Mouse (Mus musculus): ENCODE results near the gene Kcnd3. TPM values are rescaled to one million over a fixed set of nuclear protein-coding genes. Genes with fewer than 3 reads are reported as not detected.

Gene Kcnd3
- polyA plus RNA-seq, 1 experiment from 2014 or later = 0.51 TPM

DNA sequence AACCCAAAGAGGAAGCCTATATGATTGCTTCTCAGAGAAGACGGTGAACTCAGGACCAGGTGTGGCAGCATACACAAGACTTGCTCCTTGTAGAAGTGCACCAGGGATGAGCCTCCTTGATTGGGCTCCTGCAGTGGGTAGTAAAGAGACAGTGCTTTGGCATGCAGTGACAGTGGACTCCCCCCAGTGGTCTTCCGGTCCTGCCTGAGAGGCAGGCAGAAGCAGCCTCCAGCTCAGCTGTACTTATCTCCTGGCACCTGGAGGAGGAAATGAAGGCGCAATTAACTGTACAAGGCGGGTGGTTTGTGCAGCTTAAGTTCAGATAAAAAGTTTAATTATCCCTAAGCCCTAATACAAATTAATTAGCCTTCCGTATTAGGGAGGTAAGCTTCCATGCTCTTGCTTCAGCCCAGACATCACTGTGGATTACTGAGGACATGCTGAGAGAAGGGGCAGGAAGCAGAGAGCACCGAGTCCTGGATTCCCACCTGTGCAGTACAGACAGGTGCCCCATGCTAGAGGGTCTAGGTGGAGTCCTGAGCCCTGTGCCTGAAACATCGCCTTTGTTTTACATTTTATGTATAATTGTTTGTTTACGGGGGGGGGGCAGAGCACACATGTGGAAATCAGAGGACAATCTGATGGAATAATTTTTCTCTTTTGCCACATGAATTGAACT lies 196.9 kb downstream of the Kcnd3 start:
- Histone ChIP-seq H3K4me1 (no peaks in the 10 kb centered on the region), H3K4me2 (no peak overlapping the region), H3K27me3 (no peaks in the 10 kb centered on the region), H3K4me3 (no peak overlapping the region), H3K9me3 (no peaks in the 10 kb centered on the region), H3K27ac (no peak overlapping the region), H3K36me3 (no peaks in the 10 kb centered on the region), H3K9ac (no peak overlapping the region)
- 61% methylated on average over 8 of the region's 8 CpGs for WGBS
- ATAC-seq (ENCODE audit: insufficient number of reproducible peaks, low FRiP score, low TSS enrichment, low read depth) = no peak

DNA sequence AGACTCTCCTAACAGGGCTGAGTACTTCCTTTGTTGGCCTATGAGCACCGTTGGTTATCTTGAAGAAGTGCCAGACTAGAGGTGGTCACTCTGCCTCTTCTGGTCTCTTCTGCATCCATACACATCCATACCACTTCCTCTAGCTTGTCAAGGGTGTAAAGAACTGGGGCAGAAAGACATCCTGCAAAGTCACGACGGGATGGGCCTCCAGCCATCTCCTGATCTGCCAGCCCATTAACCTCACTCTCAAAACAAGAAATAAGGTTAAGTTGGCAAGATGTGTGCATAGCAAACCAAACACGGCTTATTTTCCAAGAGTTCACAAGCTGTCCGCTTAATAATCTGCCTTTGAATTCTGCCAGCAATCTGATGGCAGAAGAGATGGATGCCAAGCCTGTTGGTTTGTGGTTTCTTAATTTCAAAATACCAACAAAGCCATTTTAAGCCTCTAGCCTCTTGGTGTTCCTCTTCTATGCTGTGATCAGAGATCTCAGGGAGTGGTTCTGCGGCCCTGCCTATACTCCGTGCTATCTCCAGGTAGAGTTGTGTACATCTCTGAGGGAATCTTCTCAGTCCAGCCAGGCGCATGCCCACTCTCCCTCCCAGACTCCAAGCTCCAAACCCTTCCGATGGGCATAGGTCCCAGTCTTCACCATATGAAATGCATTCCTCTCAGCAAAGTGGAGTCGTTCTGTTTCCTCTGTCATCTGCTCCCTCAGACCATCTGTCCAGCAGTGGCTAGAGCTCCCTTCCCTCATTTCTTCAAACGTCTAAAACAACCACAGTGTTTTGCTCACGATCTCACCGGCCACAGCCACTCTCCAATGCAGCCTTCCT lies 201.6 kb downstream of the Kcnd3 start:
- H3K36me3 ChIP-seq = no peaks in the 10 kb centered on the region

DNA sequence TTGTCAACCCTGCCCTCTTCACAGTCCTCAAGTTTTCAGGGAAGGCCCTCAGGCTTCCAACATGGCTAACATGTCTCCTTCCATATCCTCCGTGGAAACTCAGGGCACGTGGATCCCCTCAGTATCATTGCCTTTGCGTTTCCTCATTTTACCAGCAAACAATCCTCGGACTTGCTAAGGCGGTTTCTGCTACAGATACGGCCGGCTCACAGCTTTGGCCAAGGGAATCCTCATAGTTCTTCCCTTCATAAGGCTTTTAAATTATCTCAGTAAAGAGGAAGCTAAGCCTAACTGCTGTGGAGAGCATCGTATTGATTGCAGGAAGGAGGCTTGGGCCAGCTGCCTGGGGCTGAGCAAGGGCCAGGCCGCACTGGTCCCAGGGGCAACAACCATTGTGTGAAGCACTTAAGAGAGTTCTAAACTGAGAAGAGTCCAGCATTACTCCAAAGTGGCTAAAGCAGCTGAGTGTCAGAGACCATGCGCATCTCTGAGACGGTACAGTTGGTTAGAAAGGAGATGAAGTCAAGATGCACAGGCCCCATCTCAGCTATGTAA lies 203.0 kb downstream of the Kcnd3 start:
- ATAC-seq (ENCODE audit: insufficient number of reproducible peaks, low FRiP score, low TSS enrichment, low read depth) = no peak
- Histone ChIP-seq H3K27ac (no peak overlapping the region), H3K9me3 (no peaks in the 10 kb centered on the region), H3K4me3 (no peak overlapping the region), H3K36me3 (no peaks in the 10 kb centered on the region), H3K9ac (no peak overlapping the region), H3K4me1 (no peaks in the 10 kb centered on the region), H3K4me2 (no peak overlapping the region), H3K27me3 (no peaks in the 10 kb centered on the region)
- WGBS = 92% methylated on average over 11 of the region's 11 CpGs

More for the DNA sequence above, 201.6 kb downstream of the Kcnd3 start:
- H3K4me2 ChIP-seq = no peak overlapping the region
- no peaks in the 10 kb centered on the region for H3K27me3 ChIP-seq
- no peaks in the 10 kb centered on the region for H3K9me3 ChIP-seq
- no peak overlapping the region for H3K27ac ChIP-seq
- no peak for ATAC-seq (ENCODE audit: insufficient number of reproducible peaks, low FRiP score, low TSS enrichment, low read depth)
- H3K4me3 ChIP-seq = no peak overlapping the region
- WGBS = 87% methylated on average over 13 of the region's 13 CpGs
- H3K4me1 ChIP-seq = no peaks in the 10 kb centered on the region
- H3K9ac ChIP-seq = no peak overlapping the region

DNA sequence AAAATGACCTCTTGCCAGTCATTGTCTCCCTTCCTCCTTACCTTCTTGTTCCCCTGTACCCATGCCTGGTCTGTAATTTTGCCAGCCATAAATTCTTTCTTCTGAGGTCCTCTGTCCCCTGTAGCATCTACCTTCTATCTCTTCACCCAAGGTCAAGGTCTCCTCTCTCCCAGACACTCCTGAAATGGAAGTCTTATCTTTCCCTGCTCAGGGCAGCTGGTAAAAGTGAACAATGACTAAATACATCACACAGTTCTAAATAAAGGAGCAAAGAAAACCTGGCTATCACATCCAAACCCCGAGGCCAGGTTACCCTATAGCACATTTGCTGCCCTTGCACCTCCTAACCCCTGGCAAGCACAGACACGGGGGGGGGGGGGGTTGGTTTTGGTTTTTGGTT lies 208.4 kb downstream of the Kcnd3 start:
- no peak for ATAC-seq (ENCODE audit: insufficient number of reproducible peaks, low FRiP score, low TSS enrichment, low read depth)
- H3K4me2 ChIP-seq = no peak overlapping the region
- 78% methylated on average over 2 of the region's 2 CpGs for WGBS

DNA sequence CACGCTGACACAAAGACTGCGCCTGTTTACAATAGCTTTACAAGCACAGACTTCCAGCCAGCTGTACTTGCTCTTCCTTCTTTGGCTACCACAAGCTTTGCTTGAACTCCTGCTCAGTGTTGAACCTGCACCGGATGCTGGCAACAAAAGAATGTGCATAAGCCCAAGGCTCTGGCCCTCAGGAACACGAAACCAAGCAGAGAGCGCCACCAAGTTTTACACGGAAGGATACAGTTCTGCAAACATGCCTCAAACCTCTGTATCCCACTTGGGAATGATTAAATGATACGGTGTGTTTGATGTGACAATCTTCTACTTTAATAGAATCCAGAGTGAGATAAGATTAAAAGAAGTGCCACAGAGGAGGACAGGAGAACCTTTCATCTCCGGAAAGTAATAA lies 210.9 kb downstream of the Kcnd3 start:
- 69% methylated on average over 8 of the region's 8 CpGs for WGBS
- H3K4me2 ChIP-seq = no peak overlapping the region
- no peak overlapping the region for H3K9ac ChIP-seq
- no peaks in the 10 kb centered on the region for H3K9me3 ChIP-seq
- no peak overlapping the region for H3K4me3 ChIP-seq
- no peaks in the 10 kb centered on the region for H3K4me1 ChIP-seq
- H3K27ac ChIP-seq = no peak overlapping the region
- no peaks in the 10 kb centered on the region for H3K36me3 ChIP-seq
- no peak for ATAC-seq (ENCODE audit: insufficient number of reproducible peaks, low FRiP score, low TSS enrichment, low read depth)
- 0 out of 2 replicates have a peak, but pooled peaks cover 3% of the 10 kb centered on the region for H3K27me3 ChIP-seq

More for the DNA sequence above, 208.4 kb downstream of the Kcnd3 start:
- no peaks in the 10 kb centered on the region for H3K4me1 ChIP-seq
- H3K9ac ChIP-seq = no peak overlapping the region
- H3K27me3 ChIP-seq = no peaks in the 10 kb centered on the region
- no peaks in the 10 kb centered on the region for H3K9me3 ChIP-seq
- no peaks in the 10 kb centered on the region for H3K36me3 ChIP-seq
- no peak overlapping the region for H3K4me3 ChIP-seq
- H3K27ac ChIP-seq = no peak overlapping the region

DNA sequence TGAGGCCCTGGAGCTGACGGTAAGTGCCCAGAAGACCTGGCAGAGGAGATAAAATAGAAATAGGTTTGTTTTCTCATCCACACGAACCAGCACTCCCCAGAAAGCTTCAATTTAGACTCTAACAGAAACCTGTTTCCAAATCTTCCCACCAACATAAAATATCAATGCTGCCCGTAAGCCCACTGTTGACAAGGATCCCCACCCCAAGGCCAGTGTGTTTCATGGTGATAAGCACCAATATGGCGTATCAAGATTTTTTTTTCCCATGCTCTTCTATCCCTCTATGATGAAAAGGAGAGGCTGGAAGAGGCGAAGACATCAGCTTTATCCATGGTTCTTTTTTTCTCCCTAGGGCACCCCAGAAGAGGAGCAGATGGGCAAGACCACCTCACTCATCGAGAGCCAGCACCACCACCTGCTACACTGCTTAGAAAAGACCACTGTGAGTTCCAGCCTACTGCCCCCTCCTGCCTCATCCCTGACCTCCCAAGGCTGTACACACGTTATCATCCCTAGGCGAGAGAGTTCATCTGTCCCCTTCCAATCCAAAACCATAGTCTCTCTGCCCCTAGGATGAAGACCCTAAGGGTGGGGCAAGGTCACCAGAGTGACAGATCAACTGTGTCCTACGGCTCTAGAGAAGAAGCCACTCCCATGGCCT lies 213.1 kb downstream of the Kcnd3 start:
- Histone ChIP-seq H3K9me3 (no peaks in the 10 kb centered on the region), H3K27me3 (0 out of 2 replicates have a peak, but pooled peaks cover 4% of the 10 kb centered on the region), H3K27ac (no peak overlapping the region), H3K4me1 (no peaks in the 10 kb centered on the region), H3K36me3 (no peaks in the 10 kb centered on the region), H3K4me2 (no peak overlapping the region), H3K9ac (no peak overlapping the region), H3K4me3 (no peak overlapping the region)
- ATAC-seq (ENCODE audit: insufficient number of reproducible peaks, low FRiP score, low TSS enrichment, low read depth) = no peak
- 80% methylated on average over 9 of the region's 9 CpGs for WGBS

DNA sequence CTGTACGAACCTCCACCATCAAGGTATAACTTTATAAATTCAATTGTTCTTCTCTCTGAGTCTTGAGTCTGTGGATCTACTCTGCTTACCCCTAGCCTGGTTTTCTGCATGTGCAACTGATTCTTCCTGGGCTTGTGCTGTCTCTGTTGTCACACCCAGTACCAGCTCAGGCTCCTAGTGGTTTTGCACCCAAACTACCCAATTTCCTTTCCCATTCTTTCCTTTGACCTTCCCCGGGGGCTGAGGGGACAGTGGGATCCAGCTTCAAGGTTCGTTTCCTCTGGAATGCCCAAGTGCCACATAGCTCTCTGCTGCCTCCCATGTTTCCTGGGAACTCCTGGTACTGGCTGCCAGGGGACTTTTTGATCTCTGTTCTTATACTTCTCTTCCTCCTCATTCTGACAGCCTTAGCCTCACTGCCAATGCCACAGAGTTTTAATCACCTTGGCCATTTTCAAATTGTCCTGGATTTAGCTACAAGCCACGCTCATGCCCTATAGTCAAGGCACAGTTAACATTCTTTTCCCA lies 214.9 kb downstream of the Kcnd3 start:
- H3K36me3 ChIP-seq = no peaks in the 10 kb centered on the region
- no peaks in the 10 kb centered on the region for H3K9me3 ChIP-seq
- H3K4me3 ChIP-seq = no peak overlapping the region
- no peak overlapping the region for H3K27ac ChIP-seq
- no peaks in the 10 kb centered on the region for H3K4me1 ChIP-seq
- WGBS = 71% methylated on average over 4 of the region's 4 CpGs
- H3K9ac ChIP-seq = no peak overlapping the region
- H3K4me2 ChIP-seq = no peak overlapping the region
- no peak for ATAC-seq (ENCODE audit: insufficient number of reproducible peaks, low FRiP score, low TSS enrichment, low read depth)
- H3K27me3 ChIP-seq = 0 out of 2 replicates have a peak, but pooled peaks cover 4% of the 10 kb centered on the region

DNA sequence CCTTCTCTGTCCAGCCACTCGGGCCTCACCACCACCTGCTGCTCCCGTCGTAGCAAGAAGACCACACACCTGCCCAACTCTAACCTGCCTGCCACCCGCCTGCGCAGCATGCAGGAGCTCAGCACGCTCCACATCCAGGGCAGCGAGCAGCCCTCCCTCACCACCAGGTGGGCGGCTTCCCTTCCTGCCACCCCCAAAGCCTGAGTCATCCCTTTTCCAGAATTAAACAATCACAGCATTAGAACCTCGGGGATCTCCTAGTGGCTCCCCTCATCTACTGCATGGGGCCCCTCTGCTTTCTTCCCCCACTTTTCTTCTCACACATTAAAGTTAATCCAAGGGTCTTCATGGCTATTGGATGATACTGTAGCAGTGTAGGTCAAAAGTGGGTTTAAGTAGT lies 216.0 kb downstream of the Kcnd3 start:
- Histone ChIP-seq H3K27me3 (0 out of 2 replicates have a peak, but pooled peaks cover 4% of the 10 kb centered on the region), H3K9me3 (no peaks in the 10 kb centered on the region), H3K36me3 (no peaks in the 10 kb centered on the region), H3K9ac (no peak overlapping the region), H3K4me3 (no peak overlapping the region), H3K4me1 (no peaks in the 10 kb centered on the region), H3K27ac (no peak overlapping the region), H3K4me2 (no peak overlapping the region)
- WGBS = 32% methylated on average over 9 of the region's 9 CpGs
- no peak for ATAC-seq (ENCODE audit: insufficient number of reproducible peaks, low FRiP score, low TSS enrichment, low read depth)

DNA sequence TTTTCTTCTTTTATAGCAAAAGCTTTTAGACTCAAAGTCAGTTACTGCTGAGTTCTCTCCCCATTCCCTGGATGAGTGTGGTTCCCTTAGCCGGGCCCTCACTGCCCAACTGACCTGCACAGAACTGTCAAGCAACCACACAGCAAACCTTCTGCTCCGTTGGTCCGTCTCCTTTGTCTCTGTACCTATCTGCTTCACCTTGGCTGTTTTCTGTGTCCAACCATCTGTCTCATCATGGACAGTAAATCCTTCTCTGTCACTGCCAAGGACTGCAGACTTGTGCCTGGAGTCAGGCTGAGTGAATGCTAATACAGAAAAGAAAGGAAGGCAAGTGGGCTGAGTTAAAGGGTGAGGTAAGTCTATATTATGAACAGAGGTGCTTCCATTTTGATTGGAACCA lies 217.6 kb downstream of the Kcnd3 start:
- H3K27ac ChIP-seq = no peak overlapping the region
- no peak overlapping the region for H3K4me2 ChIP-seq
- ATAC-seq (ENCODE audit: insufficient number of reproducible peaks, low FRiP score, low TSS enrichment, low read depth) = no peak
- no peak overlapping the region for H3K4me3 ChIP-seq
- no peaks in the 10 kb centered on the region for H3K9me3 ChIP-seq
- WGBS = 95% methylated on average over 3 of the region's 3 CpGs
- H3K36me3 ChIP-seq = no peaks in the 10 kb centered on the region
- H3K4me1 ChIP-seq = 0 out of 2 replicates have a peak, but pooled peaks cover 2% of the 10 kb centered on the region
- H3K9ac ChIP-seq = no peak overlapping the region
- H3K27me3 ChIP-seq = 0 out of 2 replicates have a peak, but pooled peaks cover 4% of the 10 kb centered on the region

DNA sequence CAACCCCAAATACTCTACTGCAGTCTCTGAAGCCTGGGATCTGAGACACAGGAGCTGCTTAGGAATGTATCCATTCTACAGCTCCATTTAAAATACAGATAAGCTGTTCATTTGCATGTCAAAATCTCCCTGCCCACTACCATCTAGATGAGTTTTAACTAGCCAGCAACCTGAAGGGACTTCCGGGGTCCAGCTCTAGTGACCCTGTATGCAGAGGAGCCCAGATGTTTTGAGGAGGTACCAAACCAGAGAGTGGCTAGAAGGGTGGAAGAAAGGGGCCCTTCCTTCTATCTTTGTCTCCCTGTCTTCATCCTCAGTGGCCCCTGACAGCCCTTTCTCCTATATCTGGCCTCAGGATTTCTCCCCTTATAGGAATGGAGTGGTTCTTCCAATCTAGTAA lies 218.7 kb downstream of the Kcnd3 start:
- H3K9me3 ChIP-seq = no peaks in the 10 kb centered on the region
- 0 out of 2 replicates have a peak, but pooled peaks cover 2% of the 10 kb centered on the region for H3K4me1 ChIP-seq
- H3K4me2 ChIP-seq = no peak overlapping the region
- 87% methylated on average over 1 of the region's 1 CpGs for WGBS
- no peak for ATAC-seq (ENCODE audit: insufficient number of reproducible peaks, low FRiP score, low TSS enrichment, low read depth)
- no peaks in the 10 kb centered on the region for H3K36me3 ChIP-seq
- H3K27ac ChIP-seq = no peak overlapping the region
- H3K27me3 ChIP-seq = 0 out of 2 replicates have a peak, but pooled peaks cover 4% of the 10 kb centered on the region
- H3K9ac ChIP-seq = no peak overlapping the region
- no peak overlapping the region for H3K4me3 ChIP-seq

DNA sequence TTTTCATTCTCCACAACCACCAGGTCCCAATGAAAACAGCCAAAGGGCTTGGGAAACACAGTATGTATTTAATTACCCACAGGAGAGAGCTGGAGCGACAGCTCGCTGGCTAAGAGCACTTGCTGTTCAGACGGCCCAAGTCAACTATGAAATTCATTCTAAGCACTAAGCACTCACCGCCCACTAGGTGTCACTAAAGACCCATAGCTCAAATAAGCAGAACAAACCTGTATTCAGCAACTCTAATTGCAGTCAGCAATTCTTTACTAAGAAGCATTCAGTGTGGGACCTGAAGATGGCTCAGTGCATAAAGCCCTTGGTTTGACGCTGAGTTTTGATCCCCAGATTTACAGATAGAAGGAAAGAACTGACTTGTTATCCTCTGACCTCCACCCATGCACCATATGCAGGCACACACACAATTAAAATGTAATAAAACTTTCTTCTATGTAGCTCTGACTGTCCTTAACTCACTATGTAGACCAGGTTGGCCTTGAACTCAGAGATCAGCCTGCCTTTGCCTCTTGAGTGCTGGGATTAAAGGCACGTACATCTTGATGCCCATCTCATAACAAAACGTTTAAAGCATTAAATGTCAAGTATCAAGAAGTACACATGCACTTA lies 222.6 kb downstream of the Kcnd3 start:
- ATAC-seq (ENCODE audit: insufficient number of reproducible peaks, low FRiP score, low TSS enrichment, low read depth) = no peak; the same call in 1 of the 2 replicates
- Histone ChIP-seq H3K4me1 (0 out of 2 replicates have a peak, but pooled peaks cover 2% of the 10 kb centered on the region), H3K36me3 (peaks cover 23% of the 10 kb centered on the region), H3K9ac (no peak overlapping the region), H3K27ac (no peak overlapping the region), H3K4me2 (no peak overlapping the region), H3K9me3 (no peaks in the 10 kb centered on the region), H3K4me3 (no peak overlapping the region), H3K27me3 (no peaks in the 10 kb centered on the region)
- WGBS = 21% methylated on average over 7 of the region's 7 CpGs
